Mouse (Mus musculus): ENCODE measurements around the gene Ap3d1. TPM values are rescaled to one million over a fixed set of nuclear protein-coding genes. Genes with fewer than 3 reads are reported as not detected.

Gene Ap3d1
- total RNA-seq, 1 experiment from 2014 or later, result 173 TPM

DNA sequence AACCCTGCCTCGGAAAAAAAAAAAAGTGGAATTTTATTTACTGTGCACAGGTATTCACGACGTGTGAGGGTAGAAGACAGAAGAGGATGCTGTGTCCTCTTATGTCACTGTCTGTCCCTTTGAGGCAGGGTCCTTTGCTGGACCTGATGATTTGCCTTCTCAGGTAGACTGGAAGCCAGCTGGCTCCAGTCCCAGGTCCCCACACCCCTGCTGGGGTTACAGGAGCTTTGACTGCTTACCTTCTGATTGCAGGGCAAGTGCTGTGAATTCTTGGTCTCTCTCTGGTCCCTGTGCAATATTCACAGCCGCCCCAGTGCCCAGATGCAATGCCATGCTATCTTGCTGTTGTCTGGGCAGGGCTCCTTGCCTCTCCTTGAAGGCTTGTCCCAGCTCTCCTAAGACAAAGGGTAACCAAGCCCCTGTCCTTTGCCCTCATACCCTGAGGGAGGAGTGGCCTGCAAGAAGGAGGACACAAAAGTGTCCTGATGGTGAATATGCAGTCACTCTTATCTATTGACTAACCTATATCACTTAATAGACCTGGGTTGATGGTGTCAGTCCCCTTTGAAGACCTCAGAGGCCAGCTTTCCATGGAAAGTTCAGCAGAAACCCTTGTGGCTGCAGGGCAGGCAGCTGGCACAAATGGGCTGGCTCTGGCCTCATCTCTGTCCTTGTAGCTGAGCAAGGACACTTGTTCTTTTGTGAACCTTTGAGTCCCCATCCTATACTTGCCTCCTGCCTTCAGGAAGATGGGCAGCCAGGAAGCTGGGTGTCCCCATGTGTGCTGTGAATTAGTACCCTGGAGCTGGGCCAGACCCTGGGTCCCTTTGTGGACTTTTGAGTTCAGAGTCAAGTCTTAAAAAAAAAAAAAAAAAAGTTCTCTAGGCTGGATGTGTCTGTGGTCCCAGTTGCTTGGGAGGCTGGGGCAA is 18.8 kb upstream of the Ap3d1 start:
- no peak for ATAC-seq (ENCODE audit: extremely low read depth, insufficient number of reproducible peaks, low FRiP score, poor library complexity, severe bottlenecking)

DNA sequence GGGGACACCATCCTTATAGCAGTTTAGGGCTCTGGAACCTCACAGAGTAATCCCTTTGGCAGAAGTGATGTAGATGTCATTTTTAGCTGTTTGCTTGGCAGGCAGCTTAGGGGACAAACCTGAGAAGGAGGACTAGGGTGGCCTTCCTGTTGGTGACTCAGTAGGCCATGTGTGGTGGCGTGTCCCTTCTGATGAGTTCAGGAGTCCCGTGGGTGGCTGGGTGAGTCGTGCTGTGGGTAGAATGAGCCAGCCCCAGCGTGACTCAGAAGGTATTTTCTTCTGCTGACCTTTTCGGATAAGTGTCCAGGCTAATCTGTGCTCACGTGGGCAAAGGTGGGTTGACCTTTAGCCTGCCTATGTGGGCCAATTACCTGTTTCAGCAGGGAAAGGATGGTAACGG is 16.6 kb upstream of the Ap3d1 start:
- ATAC-seq (ENCODE audit: extremely low read depth, insufficient number of reproducible peaks, low FRiP score, poor library complexity, severe bottlenecking), result no peak

DNA sequence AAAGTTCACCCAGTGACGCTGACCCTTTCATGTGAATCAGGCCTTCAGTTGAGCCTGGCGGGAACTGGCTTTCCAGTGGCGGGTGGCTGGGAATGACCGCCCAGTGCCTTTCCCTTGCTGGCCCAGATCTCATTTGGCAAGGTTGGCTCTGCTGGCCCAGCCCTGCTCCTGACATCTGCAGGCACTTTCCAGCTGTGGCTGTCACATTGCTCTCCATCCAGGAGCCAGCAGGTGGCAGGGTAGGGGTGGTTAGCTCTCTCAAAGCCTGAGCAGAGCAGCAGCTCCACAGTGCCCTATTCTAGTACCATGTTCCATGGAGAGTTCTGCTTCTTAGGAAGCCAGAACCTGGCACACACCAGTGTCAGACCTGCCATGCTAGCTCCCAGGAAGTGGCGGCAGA is 15.7 kb upstream of the Ap3d1 start:
- peak; percentile 43; the same call in 1 of the 2 replicates for ATAC-seq (ENCODE audit: extremely low read depth, insufficient number of reproducible peaks, low FRiP score, poor library complexity, severe bottlenecking)

DNA sequence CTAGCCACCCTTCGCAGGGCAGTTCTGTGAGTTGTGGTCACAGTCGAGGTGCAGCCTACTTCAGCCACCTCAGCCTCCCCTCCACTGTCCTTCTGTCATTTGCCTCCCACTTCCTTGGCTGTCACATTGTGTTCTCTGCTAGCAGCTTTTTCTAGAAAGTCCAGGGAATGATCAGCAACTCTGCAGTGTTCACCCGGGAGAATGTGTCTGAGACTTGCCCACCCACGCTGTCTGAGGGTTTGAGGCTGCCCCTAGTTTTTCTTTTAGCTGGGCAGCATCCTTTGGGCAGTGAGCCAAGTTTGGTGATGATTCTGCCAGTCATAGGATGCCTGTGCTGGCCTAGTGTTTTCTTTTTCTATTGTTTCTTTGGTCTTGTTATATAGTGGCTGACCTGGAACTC is 14.9 kb upstream of the Ap3d1 start:
- ATAC-seq (ENCODE audit: extremely low read depth, insufficient number of reproducible peaks, low FRiP score, poor library complexity, severe bottlenecking), result no peak

DNA sequence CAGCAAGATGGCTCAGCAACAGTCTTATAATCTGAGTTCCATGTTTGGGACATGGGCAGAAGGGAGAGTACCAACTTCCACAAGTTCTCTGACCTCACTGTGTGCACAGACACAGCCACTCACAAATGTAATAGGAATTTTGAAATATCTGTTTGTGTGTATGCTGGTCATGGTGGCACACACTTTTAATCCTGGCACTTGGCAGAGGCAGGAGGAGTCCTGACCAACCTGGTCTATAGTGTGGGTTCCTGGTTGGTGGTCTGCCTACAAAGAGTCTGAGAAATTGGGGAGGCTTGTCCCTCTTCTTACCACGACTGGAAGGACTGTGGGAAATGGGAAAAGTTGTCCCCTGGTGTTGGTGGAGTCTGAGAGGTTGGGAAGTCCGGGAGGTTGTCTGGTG is 14.4 kb upstream of the Ap3d1 start:
- no peak for ATAC-seq (ENCODE audit: extremely low read depth, insufficient number of reproducible peaks, low FRiP score, poor library complexity, severe bottlenecking)

DNA sequence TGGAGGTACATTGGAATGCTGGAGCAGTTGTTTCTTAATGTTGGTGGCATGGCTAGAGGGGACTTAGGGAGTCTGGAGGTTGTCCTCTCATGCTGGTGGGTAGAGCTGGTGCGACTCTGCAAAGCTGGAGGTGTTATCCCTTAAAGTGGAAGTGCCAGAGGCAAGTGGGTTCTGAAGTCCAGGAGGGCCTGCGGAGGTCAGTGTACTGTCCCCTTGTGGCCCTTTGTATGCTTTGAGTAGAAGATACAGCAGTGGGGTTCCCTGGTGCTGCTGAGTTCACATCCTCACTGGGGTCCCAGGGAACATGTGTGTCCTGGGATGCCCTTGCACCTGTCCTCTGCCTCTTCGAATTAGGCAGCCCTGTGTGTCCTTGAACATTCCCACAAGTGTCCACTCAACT is 14.0 kb upstream of the Ap3d1 start:
- ATAC-seq (ENCODE audit: extremely low read depth, insufficient number of reproducible peaks, low FRiP score, poor library complexity, severe bottlenecking), result no peak

DNA sequence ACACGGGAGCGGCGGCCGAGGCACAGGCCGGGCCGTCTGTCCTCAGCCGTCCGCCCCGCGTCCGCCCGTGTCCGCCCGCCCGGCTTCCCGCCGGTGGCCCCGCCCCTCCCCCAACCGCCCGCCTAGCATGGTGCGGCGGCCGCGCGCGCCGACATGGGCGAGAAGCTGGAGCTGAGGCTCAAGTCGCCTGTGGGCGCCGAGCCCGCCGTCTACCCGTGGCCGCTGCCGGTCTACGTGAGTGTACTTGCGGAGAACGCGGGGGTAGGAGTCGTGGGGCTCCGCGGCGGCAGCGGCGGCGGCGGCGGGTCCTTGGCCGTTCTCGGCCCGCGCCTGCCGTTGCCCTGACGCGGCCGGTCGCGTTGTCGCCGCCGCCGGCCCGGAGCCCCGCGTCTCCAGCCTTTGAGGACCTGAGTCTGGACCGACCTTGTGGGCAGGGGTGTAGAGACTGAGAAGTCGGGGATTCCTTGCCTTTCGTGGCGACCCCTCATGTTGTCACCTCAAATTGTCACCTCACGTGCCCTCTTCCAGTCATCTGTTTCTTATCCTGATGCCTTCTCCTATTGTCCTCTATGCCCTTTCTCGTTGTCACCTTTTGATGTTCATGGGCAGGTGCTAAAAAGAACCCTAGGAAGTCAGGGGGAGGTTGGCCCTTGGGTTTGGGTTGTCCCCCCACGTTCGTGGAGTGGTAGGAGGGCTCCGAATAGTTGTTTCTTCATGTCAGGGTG is 13.4 kb upstream of the Ap3d1 start:
- ATAC-seq (ENCODE audit: extremely low read depth, insufficient number of reproducible peaks, low FRiP score, poor library complexity, severe bottlenecking), result no peak

DNA sequence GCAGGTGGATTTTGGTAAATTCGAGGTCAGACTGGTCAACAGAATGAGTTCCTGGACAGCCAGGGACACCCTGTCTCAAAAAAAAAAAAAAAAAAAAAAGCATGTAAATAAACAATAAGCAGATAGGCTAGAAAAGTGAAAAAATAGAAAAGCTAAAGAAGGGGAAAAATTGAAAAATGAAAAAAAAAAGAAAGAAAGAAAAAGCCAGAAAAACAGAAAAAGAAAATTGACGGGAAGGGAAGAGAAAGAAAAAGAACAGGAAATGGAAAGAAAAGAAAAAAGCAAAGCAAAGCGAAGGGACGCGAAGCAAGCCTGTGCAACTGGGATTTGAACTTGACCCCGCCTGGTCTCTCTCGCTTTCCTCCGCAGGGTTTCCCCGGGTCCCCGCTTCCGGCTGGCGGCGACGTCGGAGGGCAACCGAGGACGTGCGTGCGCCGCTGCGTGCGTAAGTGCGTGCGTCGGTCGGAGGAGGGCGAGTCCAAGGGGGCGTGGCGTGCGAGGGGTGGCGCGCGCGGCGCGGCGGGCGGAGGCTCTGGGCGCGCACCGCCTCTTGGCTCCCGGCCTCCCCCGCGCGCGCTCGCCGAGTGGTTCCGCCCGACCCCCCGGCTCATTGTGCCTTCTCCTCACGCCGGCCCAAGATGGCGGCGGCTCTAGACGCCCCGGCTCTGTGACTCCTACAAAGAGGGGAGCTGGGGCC is 12.7 kb upstream of the Ap3d1 start, which contains the start of gene Dot1l:
Gene Dot1l (plus strand): TSS at position 613 of the 697 bp plus-strand sequence.
- ATAC-seq (ENCODE audit: extremely low read depth, insufficient number of reproducible peaks, low FRiP score, poor library complexity, severe bottlenecking), result peak; percentile 79

DNA sequence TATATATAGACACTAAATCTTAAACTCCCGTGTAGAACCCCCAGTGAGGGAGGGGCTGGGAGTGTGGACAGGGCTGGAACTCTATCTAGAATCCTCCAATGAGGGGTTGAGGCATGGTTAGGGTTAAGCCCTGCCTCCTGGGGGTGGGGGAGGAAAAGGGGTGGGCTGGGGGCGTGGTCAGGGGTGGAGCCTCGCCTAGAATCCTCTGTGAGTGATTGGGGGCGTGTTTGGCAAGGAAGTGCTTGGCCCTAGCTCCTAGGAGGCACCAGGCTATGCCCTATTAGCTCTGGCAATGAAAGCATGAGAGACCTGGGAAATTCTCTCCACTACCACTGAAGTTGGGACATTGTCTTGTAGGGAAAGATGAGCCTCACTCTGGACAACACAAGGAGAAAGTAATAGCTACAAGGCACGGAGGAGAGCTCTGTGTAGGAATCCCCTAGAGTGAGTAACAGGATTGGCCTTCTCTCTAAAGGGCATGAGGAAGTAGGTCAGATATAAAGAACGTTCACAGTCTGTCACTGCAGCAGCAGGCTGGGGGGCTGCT is 10.1 kb upstream of the Ap3d1 start:
- ATAC-seq (ENCODE audit: extremely low read depth, insufficient number of reproducible peaks, low FRiP score, poor library complexity, severe bottlenecking), result peak; percentile 17; the same call in 1 of the 2 replicates

DNA sequence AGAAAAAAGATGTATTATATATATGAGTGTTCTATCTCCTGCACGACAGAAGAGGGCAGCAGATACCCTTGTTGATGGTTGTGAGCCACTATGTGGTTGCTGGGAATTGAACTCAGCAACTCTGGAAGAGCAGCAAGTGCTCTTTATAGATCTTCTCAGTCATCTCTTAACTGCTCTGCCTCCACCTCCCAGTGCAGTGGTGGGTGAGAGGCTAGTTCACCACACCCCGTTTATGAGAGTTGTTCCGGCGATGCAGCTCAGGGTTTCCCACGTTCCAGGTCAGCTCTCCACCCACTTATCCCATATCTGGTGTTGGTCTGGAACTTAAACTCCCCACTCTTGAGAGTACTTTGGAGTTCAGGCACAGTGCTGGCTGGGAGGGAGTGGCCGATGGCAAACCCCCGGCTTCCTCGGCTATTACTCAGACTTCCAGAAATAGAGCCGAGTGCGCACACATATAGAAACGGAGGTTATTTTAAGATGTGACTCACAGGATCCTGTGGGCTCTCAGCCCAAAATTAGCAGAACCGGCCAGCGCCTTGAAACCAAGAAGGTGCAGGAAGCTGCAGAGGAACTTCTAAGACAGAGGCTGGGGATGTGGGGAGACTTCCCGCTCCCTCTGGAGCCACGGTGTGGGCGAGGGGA is 9.2 kb upstream of the Ap3d1 start:
- no peak; the same call in 1 of the 2 replicates for ATAC-seq (ENCODE audit: extremely low read depth, insufficient number of reproducible peaks, low FRiP score, poor library complexity, severe bottlenecking)

DNA sequence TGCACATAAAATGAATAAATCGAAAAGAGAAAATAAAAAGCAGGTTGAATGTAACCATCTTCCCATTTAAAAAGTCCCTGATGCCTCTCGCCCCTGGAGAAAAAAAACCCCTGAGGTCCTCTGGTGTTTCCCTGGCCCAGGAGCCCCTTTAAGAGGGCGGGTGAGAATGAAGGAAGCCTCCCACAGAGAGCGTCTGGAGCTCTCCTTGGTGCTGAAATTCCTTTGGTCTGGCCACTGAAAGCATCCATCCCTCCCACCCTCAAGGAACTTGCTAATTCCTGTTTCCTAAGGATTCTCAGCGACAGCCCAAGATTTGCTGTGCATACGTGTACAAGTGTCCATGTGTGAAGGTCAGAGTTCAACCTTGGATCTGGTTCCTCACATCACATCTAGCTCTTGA is 6.5 kb upstream of the Ap3d1 start:
- ATAC-seq (ENCODE audit: extremely low read depth, insufficient number of reproducible peaks, low FRiP score, poor library complexity, severe bottlenecking), result no peak

DNA sequence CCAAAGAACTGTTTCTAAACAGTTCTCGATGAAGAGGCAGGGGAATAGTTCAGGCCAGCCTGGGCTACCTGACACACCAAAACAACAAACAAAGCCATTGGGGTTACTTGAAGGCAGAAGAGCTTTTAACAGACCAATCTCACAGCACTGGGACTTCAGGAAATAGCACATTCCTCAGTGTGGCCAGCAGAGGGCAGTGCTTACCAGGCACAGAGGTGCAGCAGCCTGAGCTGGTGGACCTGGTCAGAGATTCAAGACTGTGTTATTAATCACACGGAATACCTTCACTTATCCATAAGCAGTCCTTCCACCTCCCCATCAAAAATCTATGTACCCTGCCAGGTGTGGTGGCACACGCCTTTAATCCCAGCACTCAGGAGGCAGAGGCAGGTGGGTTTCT is 5.3 kb upstream of the Ap3d1 start:
- ATAC-seq (ENCODE audit: extremely low read depth, insufficient number of reproducible peaks, low FRiP score, poor library complexity, severe bottlenecking), result peak; percentile 81

DNA sequence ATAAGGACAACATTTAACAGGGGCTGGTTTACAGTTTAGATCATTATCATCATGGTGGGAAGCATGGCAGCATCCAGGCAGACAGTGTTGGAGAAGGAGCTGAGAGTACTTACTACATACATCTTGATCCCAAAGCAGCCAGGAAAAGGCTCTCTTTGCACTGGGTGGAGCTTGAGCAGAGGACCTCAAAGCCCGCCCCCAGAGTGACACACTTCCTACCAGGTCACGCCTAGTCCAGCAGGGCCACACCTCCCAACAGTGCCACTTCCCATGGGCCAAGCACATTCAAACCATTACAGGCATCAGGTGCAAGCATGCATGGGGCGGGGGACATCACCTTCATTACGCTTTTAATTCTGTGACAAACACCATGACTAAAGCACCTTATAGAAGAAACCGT is 2.2 kb upstream of the Ap3d1 start:
- ATAC-seq (ENCODE audit: extremely low read depth, insufficient number of reproducible peaks, low FRiP score, poor library complexity, severe bottlenecking), result no peak

DNA sequence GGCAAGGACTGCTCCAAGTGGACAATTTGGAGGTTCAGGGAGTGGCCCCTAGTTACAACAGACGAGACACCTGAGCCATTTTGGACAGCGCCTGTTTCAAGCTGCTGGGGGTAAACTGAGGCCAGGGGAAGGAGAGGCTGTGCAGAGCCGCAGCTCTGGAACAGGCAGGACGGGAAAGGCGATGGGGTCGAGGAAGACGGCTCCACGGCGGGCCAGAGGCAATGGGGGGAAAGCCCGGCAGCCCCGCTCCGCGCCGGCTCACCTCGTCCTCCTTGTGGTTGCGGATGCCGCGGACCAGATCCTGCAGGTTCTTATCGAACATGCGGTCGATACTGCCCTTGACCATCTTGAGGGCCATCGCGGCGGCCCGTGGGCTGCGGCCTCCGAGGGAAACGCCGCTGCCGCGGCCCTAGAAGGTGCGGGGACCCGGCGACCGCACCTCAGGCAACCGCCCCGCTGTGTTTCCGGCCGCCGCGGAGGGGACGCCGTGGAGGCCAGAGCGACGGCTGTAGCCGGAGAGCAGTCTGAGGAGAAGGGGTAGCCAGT is 357 bp downstream of the Ap3d1 start:
- no peak for ATAC-seq (ENCODE audit: extremely low read depth, insufficient number of reproducible peaks, low FRiP score, poor library complexity, severe bottlenecking)

DNA sequence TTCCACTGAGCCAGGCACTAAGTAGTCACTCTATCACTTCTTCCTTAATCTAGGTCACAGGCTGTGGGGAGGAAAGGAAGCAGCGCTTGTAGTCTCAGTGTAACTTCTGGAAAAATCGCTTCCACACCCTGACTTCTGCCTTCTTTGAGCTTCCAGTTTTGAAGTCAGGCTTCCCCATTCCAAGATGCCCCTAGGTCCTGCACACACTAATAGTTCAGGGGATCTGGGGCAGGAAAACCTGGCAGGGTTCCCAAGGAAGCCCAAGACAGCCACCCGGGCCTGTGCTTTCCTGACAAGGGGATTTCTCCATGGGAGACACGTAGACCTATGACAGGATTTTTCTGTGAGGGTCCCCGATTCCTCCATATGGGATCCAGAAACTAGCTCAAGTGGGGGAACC is 918 bp downstream of the Ap3d1 start:
- no peak for ATAC-seq (ENCODE audit: extremely low read depth, insufficient number of reproducible peaks, low FRiP score, poor library complexity, severe bottlenecking)

DNA sequence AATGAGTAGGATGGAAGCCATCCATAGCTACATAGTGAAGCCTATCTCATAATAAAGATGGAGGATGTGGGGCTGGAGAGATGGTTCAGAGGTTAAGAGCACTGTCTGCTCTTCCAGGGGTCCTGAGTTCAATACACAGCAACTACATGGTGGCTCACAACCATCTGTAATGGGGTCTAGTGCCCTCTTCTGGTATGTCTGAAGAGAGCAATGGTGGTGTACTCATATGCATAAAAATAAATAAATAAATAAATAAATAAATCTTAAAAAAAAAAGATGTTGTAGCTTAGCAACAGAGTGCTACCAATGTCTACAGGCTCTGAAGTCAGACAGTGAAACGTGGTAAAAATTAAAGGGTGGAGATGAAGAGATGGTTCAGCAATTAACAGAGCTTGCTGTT is 3.4 kb downstream of the Ap3d1 start:
- no peak for ATAC-seq (ENCODE audit: extremely low read depth, insufficient number of reproducible peaks, low FRiP score, poor library complexity, severe bottlenecking)

DNA sequence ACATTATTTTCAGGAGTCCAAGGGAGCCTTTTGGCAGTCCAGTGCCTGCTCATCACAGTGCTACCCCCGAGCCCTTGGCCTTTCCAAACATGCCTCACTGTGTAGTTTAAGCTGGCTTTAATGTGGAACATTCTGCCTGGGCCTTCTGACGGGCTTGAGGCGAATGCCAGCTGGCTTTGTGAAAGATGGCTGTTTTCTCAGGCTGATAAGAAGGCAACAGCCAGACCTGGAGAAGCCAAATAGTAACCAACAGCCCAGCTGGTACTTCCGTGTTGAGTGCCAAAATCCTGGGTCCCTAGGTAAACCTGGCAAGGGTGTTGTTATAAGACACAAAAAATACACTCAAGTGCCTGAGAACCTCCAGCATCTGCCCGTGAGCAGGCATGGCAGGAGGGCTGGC is 5.3 kb downstream of the Ap3d1 start:
- no peak for ATAC-seq (ENCODE audit: extremely low read depth, insufficient number of reproducible peaks, low FRiP score, poor library complexity, severe bottlenecking)

DNA sequence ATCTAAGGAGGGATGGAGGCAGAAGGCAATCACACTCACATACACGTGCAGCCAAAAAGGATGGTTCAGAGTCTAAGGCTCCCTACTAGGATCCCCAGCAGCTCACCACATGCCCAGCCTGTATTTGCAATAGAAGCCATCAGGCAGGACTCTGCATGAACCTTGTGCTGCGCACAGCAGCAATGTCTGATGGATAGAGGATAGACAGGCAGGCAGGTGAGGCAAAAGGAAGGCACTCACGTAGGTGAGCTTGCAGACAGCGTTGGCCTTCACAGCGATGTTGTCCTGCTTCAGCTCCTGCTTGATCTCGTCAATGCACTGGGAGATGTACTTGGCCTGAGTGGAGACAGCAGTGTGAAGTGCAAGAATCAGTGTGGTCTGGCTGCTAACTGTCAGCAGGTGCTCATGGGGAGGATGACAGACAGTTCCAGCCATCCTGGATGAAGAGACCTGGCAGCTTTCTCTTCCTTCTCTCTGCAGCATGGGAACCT is 9.4 kb downstream of the Ap3d1 start:
- no peak for ATAC-seq (ENCODE audit: extremely low read depth, insufficient number of reproducible peaks, low FRiP score, poor library complexity, severe bottlenecking)
